Mouse (Mus musculus) limb, embryonic 13.5 days (tissue): ENCODE measurements at regions not wholly inside any gene's neighbourhood (a gene's known extent, or its start where the extent isn't known, plus 50 kb on each side); places are given as distances from the start of the nearest gene placed in this dataset.
"Not testable (repeated sequence)": the region's sequence is repeated elsewhere in the genome, so short reads cannot be mapped to it uniquely, and the experiment has no call there.

ENCODE experiments used
- ATAC-seq: fragments of 200-750 bp; cut with Nextera tagmentation; 2 replicates; pipeline ENCODE4 v1.8.0; 2017; ENCODE audit warnings: low read depth, moderate number of reproducible peaks, moderate TSS enrichment; ENCODE audit not compliant: low FRiP score
- H3K27ac ChIP-seq: fragments of 300-500 bp; sonication (generic); 2 replicates; pipeline ENCODE4 v1.5.1; 2015; ENCODE audit warnings: inconsistent platforms, mild to moderate bottlenecking, moderate library complexity
- H3K27me3 ChIP-seq: fragments of 300-500 bp; sonication (generic); 2 replicates; pipeline ENCODE4 v1.6.1; 2015; ENCODE audit warnings: mild to moderate bottlenecking, inconsistent platforms
- H3K36me3 ChIP-seq: fragments of 300-500 bp; sonication (generic); 2 replicates; pipeline ENCODE4 v1.6.1; 2015; ENCODE audit warnings: inconsistent platforms, mild to moderate bottlenecking, moderate library complexity
- H3K4me1 ChIP-seq: fragments of 300-500 bp; sonication (generic); 2 replicates; pipeline ENCODE4 v1.6.1; 2015; ENCODE audit warnings: inconsistent platforms
- H3K4me2 ChIP-seq: fragments of 300-500 bp; sonication (generic); replicated peaks from 2 replicates; pipeline ENCODE4 v1.6.1; 2015; ENCODE audit warnings: inconsistent platforms, mild to moderate bottlenecking, moderate library complexity
- H3K4me3 ChIP-seq: fragments of 300-500 bp; sonication (generic); 2 replicates; pipeline ENCODE4 v1.5.1; 2015; ENCODE audit warnings: moderate library complexity, mild to moderate bottlenecking, inconsistent platforms
- H3K9ac ChIP-seq: fragments of 300-500 bp; sonication (generic); 2 replicates; pipeline ENCODE4 v1.6.1; 2015; ENCODE audit warnings: mild to moderate bottlenecking, inconsistent platforms
- H3K9me3 ChIP-seq: fragments of 300-500 bp; sonication (generic); 2 replicates; pipeline ENCODE4 v1.6.1; 2016; ENCODE audit warnings: inconsistent platforms
- WGBS: fragments of 180-500 bp; shearing (Covaris S2); methylation state at CpG from one replicate; pipeline ENCODE4 v1.1.7; 2015; 5-methylcytosine and 5-hydroxymethylcytosine counted together

GRCm38 (mm10) chr14:9437896-9438295 is 771.9 kb upstream of the 4930452B06Rik start:
- ATAC-seq = no peak
- WGBS = 52% methylated on average over 3 of the region's 3 CpGs

DNA sequence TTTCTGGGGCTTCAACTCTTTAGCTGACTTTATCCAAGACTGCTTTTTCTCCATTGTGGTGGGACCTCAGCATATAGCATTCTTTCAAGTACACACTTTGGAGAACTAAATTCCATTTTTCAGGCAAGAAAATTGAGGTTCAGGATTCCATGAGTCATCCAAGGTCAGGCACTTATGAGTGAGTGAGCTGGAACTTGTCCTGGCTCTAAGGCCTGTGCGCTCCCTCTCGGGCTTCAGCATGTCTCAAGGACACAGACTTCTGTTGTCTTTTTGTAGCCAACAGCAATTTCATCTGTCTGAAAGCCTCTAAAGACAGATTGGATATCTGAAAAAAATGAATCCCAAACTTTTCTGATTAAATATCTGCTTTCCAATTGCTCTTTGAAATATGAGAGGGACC is 769.1 kb upstream of the 4930452B06Rik start:
- Histone ChIP-seq H3K4me3 (no peak overlapping the region), H3K4me1 (no peaks in the 10 kb centered on the region), H3K4me2 (no peak overlapping the region), H3K9me3 (no peaks in the 10 kb centered on the region), H3K27ac (no peak overlapping the region), H3K9ac (no peak overlapping the region), H3K27me3 (no peaks in the 10 kb centered on the region), H3K36me3 (no peaks in the 10 kb centered on the region)
- 90% methylated on average over 2 of the region's 2 CpGs for WGBS
- no peak for ATAC-seq

More at GRCm38 (mm10) chr14:9437896-9438295, 771.9 kb upstream of the 4930452B06Rik start:
- no peaks in the 10 kb centered on the region for H3K36me3 ChIP-seq
- no peaks in the 10 kb centered on the region for H3K27me3 ChIP-seq
- no peak overlapping the region for H3K27ac ChIP-seq
- no peak overlapping the region for H3K9ac ChIP-seq
- no peaks in the 10 kb centered on the region for H3K9me3 ChIP-seq
- no peaks in the 10 kb centered on the region for H3K4me1 ChIP-seq
- H3K4me2 ChIP-seq = no peak overlapping the region
- H3K4me3 ChIP-seq = no peak overlapping the region

DNA sequence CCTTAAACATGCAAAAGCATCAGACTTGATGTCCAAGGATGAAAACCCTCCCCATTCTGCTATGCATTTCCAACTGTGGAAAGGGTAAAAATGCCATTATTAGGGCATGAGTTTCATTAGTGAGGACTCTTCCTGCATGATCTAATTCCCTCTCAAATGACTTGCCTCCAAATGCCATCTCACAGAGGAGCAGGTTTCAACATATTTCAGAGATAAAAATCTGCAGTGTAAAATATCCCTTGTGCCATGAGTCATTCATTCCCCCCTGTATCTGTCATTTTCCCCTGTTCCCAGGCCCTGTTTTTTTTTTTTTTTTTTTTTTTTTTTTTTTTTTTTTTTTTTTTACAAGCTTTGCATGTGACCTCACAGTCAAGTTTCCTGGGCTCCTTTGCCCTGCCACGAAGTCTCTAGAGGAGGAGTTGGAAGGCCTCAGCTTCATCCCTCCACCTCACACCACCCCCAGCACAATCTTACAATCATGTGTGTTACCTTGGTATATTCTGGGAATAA is 767.1 kb upstream of the 4930452B06Rik start:
- no peaks in the 10 kb centered on the region for H3K27me3 ChIP-seq
- H3K4me1 ChIP-seq = no peaks in the 10 kb centered on the region
- no peaks in the 10 kb centered on the region for H3K36me3 ChIP-seq
- no peak overlapping the region for H3K9ac ChIP-seq
- no peak overlapping the region for H3K4me3 ChIP-seq
- H3K9me3 ChIP-seq = no peaks in the 10 kb centered on the region
- no peak overlapping the region for H3K4me2 ChIP-seq
- WGBS = 12% methylated on average over 1 of the region's 1 CpGs
- ATAC-seq = no peak
- H3K27ac ChIP-seq = no peak overlapping the region

GRCm38 (mm10) chr14:9431798-9432197 is 765.8 kb upstream of the 4930452B06Rik start:
- H3K36me3 ChIP-seq = no peaks in the 10 kb centered on the region
- H3K4me1 ChIP-seq = no peaks in the 10 kb centered on the region
- no peaks in the 10 kb centered on the region for H3K27me3 ChIP-seq
- 73% methylated on average over 2 of the region's 2 CpGs for WGBS
- H3K9me3 ChIP-seq = no peaks in the 10 kb centered on the region
- H3K9ac ChIP-seq = no peak overlapping the region
- no peak overlapping the region for H3K4me2 ChIP-seq
- no peak overlapping the region for H3K27ac ChIP-seq
- ATAC-seq = no peak
- H3K4me3 ChIP-seq = no peak overlapping the region

GRCm38 (mm10) chr14:9411822-9412403 is 745.9 kb upstream of the 4930452B06Rik start:
- no peak overlapping the region for H3K27ac ChIP-seq
- no peaks in the 10 kb centered on the region for H3K4me1 ChIP-seq
- no peaks in the 10 kb centered on the region for H3K27me3 ChIP-seq
- H3K4me2 ChIP-seq = no peak overlapping the region
- no peak for ATAC-seq
- no peaks in the 10 kb centered on the region for H3K36me3 ChIP-seq
- no peak overlapping the region for H3K4me3 ChIP-seq
- no peaks in the 10 kb centered on the region for H3K9me3 ChIP-seq
- H3K9ac ChIP-seq = no peak overlapping the region
- WGBS = 67% methylated on average over 4 of the region's 4 CpGs

DNA sequence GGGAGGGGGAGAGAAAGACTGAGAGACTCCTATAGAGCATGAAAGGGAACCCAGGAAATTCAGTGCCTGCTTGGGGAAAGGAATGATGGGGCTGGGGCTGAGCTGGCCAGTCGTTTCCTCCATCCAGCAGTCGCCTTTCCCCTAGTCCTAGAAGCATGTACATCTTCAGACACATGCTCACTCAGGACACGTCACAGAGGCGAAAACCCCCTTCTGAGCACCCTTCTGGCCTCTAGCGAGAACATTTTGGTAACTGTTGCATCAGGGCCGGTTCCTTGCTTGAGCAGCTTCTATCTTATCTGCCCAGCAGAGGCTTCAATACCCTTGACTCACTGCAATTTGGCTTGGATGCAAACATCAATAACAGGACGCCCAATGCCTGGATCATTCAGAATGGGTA is 737.6 kb upstream of the 4930452B06Rik start:
- Histone ChIP-seq H3K4me3 (no peak overlapping the region), H3K27ac (no peak overlapping the region), H3K36me3 (no peaks in the 10 kb centered on the region), H3K4me2 (no peak overlapping the region), H3K9ac (no peak overlapping the region), H3K9me3 (no peaks in the 10 kb centered on the region), H3K4me1 (no peaks in the 10 kb centered on the region), H3K27me3 (no peaks in the 10 kb centered on the region)
- no peak for ATAC-seq
- 88% methylated on average over 7 of the region's 7 CpGs for WGBS

GRCm38 (mm10) chr14:9400861-9401260 is 734.8 kb upstream of the 4930452B06Rik start:
- ATAC-seq = no peak
- no peak overlapping the region for H3K4me2 ChIP-seq
- H3K27ac ChIP-seq = no peak overlapping the region
- no peaks in the 10 kb centered on the region for H3K9me3 ChIP-seq
- no peaks in the 10 kb centered on the region for H3K27me3 ChIP-seq
- no peak overlapping the region for H3K9ac ChIP-seq
- H3K4me1 ChIP-seq = no peaks in the 10 kb centered on the region
- H3K4me3 ChIP-seq = no peak overlapping the region
- no peaks in the 10 kb centered on the region for H3K36me3 ChIP-seq
- 88% methylated on average over 1 of the region's 1 CpGs for WGBS

DNA sequence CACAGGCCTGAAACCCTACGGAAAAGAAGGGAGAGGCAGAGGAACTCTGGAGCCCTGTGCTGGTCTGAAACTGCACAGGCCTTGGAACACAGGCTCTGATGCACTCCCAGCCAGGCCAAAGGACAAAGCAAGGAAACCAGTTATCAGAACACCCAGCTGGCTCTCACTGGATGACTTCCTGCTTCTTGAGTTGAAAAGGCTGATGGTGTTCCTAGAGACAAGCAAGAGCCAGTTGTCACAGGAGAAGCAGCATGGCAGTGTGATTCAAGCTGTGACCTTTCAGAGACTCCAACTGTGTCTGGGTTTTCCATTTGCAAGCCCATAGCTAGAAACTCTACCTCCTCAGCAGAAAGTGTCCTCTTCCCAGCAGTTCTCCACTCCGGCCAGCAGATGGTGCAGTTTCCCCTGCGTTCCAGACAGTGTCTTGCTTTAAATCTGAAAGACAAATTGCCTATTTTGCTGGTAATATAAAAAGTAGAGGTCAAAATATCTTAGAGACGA is 727.3 kb upstream of the 4930452B06Rik start:
- 16% methylated on average over 4 of the region's 4 CpGs for WGBS
- H3K9me3 ChIP-seq = no peaks in the 10 kb centered on the region
- no peak overlapping the region for H3K27ac ChIP-seq
- H3K4me3 ChIP-seq = no peak overlapping the region
- H3K4me1 ChIP-seq = no peaks in the 10 kb centered on the region
- H3K36me3 ChIP-seq = no peaks in the 10 kb centered on the region
- H3K4me2 ChIP-seq = no peak overlapping the region
- H3K27me3 ChIP-seq = no peaks in the 10 kb centered on the region
- no peak for ATAC-seq
- H3K9ac ChIP-seq = no peak overlapping the region

DNA sequence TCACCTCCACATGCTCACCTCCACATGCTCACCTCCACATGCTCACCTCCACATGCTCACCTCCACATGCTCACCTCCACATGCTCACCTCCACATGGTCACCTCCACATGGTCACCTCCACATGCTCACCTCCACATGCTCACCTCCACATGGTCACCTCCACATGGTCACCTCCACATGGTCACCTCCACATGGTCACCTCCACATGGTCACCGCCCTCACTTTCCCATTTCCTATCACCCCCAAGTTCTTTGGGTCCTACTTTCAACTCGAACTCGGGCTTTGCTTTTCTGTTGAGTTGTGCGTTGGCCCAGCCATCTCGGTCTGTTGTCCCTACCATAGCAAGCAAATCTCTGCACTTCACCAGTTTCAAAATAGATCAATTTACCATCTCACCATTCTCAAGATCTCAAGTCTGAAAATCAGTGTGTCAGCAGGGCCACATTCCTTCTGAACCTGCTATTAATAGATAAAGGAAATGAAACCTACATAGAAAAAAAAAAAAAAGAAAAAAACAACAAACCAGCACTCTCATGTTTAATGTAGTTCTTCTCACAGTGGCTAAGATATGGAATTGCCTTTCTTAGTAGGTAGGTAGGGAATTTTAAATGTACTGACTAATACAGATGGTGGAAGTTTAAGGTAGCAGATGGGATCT is 724.0 kb upstream of the 4930452B06Rik start:
- ATAC-seq, H3K27ac ChIP-seq, H3K4me1 ChIP-seq, H3K9ac ChIP-seq, H3K4me3 ChIP-seq, H3K36me3 ChIP-seq, H3K4me2 ChIP-seq, H3K27me3 ChIP-seq, H3K9me3 ChIP-seq: not testable (repeated sequence)
- 92% methylated on average over 5 of the region's 5 CpGs for WGBS

GRCm38 (mm10) chr14:9389180-9389579 is 723.1 kb upstream of the 4930452B06Rik start:
- no peaks in the 10 kb centered on the region for H3K9me3 ChIP-seq
- ATAC-seq = no peak
- no peaks in the 10 kb centered on the region for H3K27me3 ChIP-seq

More at GRCm38 (mm10) chr14:9389180-9389579, 723.1 kb upstream of the 4930452B06Rik start:
- Histone ChIP-seq H3K27ac (no peak overlapping the region), H3K4me2 (no peak overlapping the region), H3K4me1 (no peaks in the 10 kb centered on the region), H3K36me3 (no peaks in the 10 kb centered on the region), H3K9ac (no peak overlapping the region), H3K4me3 (no peak overlapping the region)
- 81% methylated on average over 7 of the region's 7 CpGs for WGBS
